13 mouse cellular contexts compared by ENCODE assay signal in the genomic region with DNA sequence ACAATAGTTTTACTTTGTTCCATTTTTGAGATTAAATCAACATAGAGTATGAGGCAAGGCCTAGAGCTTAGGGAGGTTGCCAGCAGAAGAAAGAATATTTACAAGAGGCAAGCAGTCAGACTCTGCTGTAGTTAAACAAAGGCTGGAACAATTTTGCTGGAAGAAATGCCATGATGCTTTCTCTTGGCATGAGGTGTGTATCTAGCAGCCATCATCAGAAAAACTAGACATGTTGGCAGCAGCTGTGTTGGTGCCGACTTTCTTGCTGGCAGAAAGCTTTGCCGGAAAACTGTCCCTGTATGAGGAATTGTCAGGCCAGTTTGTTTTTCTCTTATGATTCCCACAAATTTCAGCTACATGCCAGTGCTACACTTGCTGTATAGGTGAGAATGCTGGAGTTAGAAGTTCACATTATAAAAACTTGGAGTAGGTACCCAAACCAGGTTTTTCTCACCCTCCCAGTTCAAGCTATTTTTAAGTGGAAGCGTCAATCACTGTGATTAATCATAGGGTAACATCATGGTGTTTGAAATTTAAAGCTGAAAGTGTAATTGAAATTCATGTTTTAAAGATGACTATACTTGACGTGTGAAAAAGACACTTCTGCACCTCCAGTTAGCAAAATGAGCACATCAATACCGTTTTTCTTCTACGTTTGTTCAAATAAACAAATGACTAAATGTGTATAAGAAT.
DNase-seq lines count a peak whose midpoint lies in the region.
"Had no signal": no experiment of that assay in that cellular context is flagged by ENCODE, and none has a peak within 500 bp of the region (broad histone marks: within the 10 kb centered on the region; RNA-seq: fewer than 3 reads in every experiment).

No protein-coding gene starts in this region.

- peak; percentile 28 to 35 for DNase-seq in cerebellum, postnatal 10 days
- DNase-seq in cerebellum, adult 11 months: no peak
- peak; percentile 6 for DNase-seq in layer of hippocampus, adult 11-12 months (ENCODE audit: low spot score)
- no peak for DNase-seq in layer of hippocampus, postnatal 25 days (ENCODE audit: extremely low spot score in 1 of 2, low spot score in 1 of 2)
- peak; percentile 47 for DNase-seq in brain, embryonic 18.5 days (ENCODE audit: low read depth, low spot score)
- DNase-seq in layer of hippocampus, postnatal 14 days (ENCODE audit: low spot score in 2 of 2): peak; percentile 10 to 43
- no peak for DNase-seq in embryo, embryonic 10 days (ENCODE audit: low spot score)
- DNase-seq in thymus, postnatal 4 days: no peak
- DNase-seq: adrenal gland, postnatal 25 days; heart, postnatal 4 days; liver, postnatal 0 days; spleen, adult 18-20 months; thymus, postnatal 14 days had no signal

Comparison
In these comparisons a context has a peak if more than half of its experiments do, and no peak if none do; other contexts are left out.
1. DNase-seq: peak in cerebellum, postnatal 10 days (2 of 2), layer of hippocampus, adult 11-12 months (single experiment), brain, embryonic 18.5 days (single experiment) and layer of hippocampus, postnatal 14 days (2 of 2); none in cerebellum, adult 11 months (single experiment), layer of hippocampus, postnatal 25 days (0 of 2), embryo, embryonic 10 days (single experiment) and thymus, postnatal 4 days (single experiment).